Comparison of ENCODE assay signal across 15 mouse cellular contexts in the genomic region with DNA sequence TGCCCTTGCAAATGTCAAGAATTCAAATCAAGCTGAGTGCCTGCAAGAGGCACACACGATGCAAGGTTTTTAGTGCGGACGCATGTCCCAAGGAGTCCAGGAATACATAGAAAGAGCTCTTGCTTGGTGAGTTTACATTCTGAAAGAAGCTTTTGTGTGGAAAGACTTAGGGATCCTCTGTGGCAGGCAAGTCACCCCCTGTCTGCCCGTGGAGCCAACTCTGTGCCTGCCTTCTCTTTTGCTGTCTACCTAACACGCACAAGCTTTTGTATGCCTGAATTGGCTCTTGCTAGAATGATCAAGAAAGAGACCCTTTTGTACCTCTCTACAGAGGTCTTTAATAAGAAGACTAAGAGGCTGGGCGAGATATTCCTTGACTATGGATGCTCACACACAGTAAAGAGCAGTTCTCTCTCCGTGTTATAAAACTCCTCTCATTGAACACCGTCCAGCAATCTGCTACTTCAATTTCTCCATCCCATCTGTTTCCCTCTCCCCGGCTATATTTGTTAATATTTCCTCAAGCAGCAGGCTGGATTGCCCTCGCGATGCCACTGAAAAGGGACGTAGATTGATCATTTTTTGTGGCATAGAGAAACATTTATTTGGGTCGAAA.
DNase-seq lines count a peak whose midpoint lies in the region; ATAC-seq and TF ChIP-seq lines count a peak whose summit lies in the region.
"Had no signal": no experiment of that assay in that cellular context is flagged by ENCODE, and none has a peak within 500 bp of the region (broad histone marks: within the 10 kb centered on the region; RNA-seq: fewer than 3 reads in every experiment).

No protein-coding gene starts in this region.

- peak; percentile 14 for DNase-seq in cerebellum, adult 9-10 months
- DNase-seq in cerebellum, adult 8-10 months, result no peak
- peak; percentile 51 for DNase-seq in forebrain, embryonic 11.5 days (ENCODE audit: low spot score)
- DNase-seq in layer of hippocampus, adult 9-11 months, result peak; percentile 44
- DNase-seq in gastrocnemius, adult 2 months, result no peak
- no peak for DNase-seq in ovary, adult 18-20 months (ENCODE audit: low spot score)
- DNase-seq: gastrocnemius, postnatal 10 days; kidney, adult 9 months; lung, postnatal 4 days; thymus, postnatal 36 days had no signal

- intact Hi-C loops in gastrocnemius, adult 2 months (cut with DNase I), result no loop called here

- no peaks in the 10 kb centered on the region for H3K36me3 ChIP-seq in hindbrain, embryonic 16.5 days (ENCODE audit: control insufficient read depth, insufficient read depth, low read length)
- no peaks in the 10 kb centered on the region for H3K36me3 ChIP-seq in hindbrain, embryonic 12.5 days
- H3K36me3 ChIP-seq in forebrain, embryonic 11.5 days (ENCODE audit: control insufficient read depth, insufficient read depth, low read length), result no peaks in the 10 kb centered on the region

- no peak for TF ChIP-seq CTCF in gastrocnemius, adult 2 months (IDR thresholded peaks at IDR 0.05)

- no peaks in the 10 kb centered on the region for H3K4me1 ChIP-seq in hindbrain, embryonic 16.5 days (ENCODE audit: control insufficient read depth, insufficient read depth, low read depth, low read length)
- H3K4me1 ChIP-seq in hindbrain, embryonic 12.5 days, result no peaks in the 10 kb centered on the region; the same call in 1 of the 2 replicates
- peaks cover 5% of the 10 kb centered on the region; the same call in 1 of the 2 replicates for H3K4me1 ChIP-seq in forebrain, embryonic 11.5 days (replicated peaks; ENCODE audit: control insufficient read depth, insufficient read depth, low read length)

- H3K4me3 ChIP-seq in hindbrain, embryonic 16.5 days (ENCODE audit: low read length), result no peak overlapping the region
- H3K4me3 ChIP-seq in hindbrain, embryonic 12.5 days, result no peak overlapping the region
- no peak overlapping the region for H3K4me3 ChIP-seq in forebrain, embryonic 11.5 days (ENCODE audit: low read depth, low read length)
- no peak overlapping the region for H3K4me3 ChIP-seq in gastrocnemius, adult 2 months

- no peak overlapping the region for H3K27ac ChIP-seq in hindbrain, embryonic 16.5 days (ENCODE audit: low read depth, low read length)
- H3K27ac ChIP-seq in hindbrain, embryonic 12.5 days, result no peak overlapping the region
- no peak overlapping the region for H3K27ac ChIP-seq in forebrain, embryonic 11.5 days (ENCODE audit: low read depth, low read length)
- no peak overlapping the region for H3K27ac ChIP-seq in gastrocnemius, adult 2 months
- H3K27ac ChIP-seq: stomach, postnatal 0 days had no signal

- no peak overlapping the region; the same call in 1 of the 2 replicates for H3K4me2 ChIP-seq in hindbrain, embryonic 16.5 days (ENCODE audit: low read length)
- H3K4me2 ChIP-seq in hindbrain, embryonic 12.5 days (replicated peaks), result no peak overlapping the region
- no peak overlapping the region for H3K4me2 ChIP-seq in forebrain, embryonic 11.5 days (ENCODE audit: low read depth, low read length, severe bottlenecking)
- H3K4me2 ChIP-seq: heart, embryonic 11.5 days had no signal

- peak; percentile 52 for ATAC-seq in hindbrain, embryonic 16.5 days
- no peak for ATAC-seq in hindbrain, embryonic 12.5 days (ENCODE audit: low FRiP score)
- no peak; the same call in 1 of the 2 replicates for ATAC-seq in forebrain, embryonic 11.5 days (replicated peaks; ENCODE audit: low FRiP score)
- ATAC-seq: Patski had no signal

- H3K27me3 ChIP-seq in hindbrain, embryonic 16.5 days (replicated peaks; ENCODE audit: control insufficient read depth, insufficient read depth, low read length), result no peaks in the 10 kb centered on the region
- no peaks in the 10 kb centered on the region for H3K27me3 ChIP-seq in hindbrain, embryonic 12.5 days
- H3K27me3 ChIP-seq in forebrain, embryonic 11.5 days (ENCODE audit: control insufficient read depth, insufficient read depth, low read length), result no peaks in the 10 kb centered on the region
- H3K27me3 ChIP-seq: Patski had no signal

- no peak overlapping the region for H3K9ac ChIP-seq in hindbrain, embryonic 16.5 days (ENCODE audit: low read depth, low read length)
- H3K9ac ChIP-seq in hindbrain, embryonic 12.5 days, result no peak overlapping the region
- H3K9ac ChIP-seq in forebrain, embryonic 11.5 days (ENCODE audit: low read length), result no peak overlapping the region

- WGBS in hindbrain, embryonic 16.5 days, result 43% methylated on average over 13 of the region's 13 CpGs
- WGBS in hindbrain, embryonic 12.5 days, result 60% methylated on average over 13 of the region's 13 CpGs
- 45% methylated on average over 13 of the region's 13 CpGs for WGBS in forebrain, embryonic 11.5 days

- H3K9me3 ChIP-seq in hindbrain, embryonic 16.5 days (ENCODE audit: control insufficient read depth, low read length), result peaks cover 2% of the 10 kb centered on the region; the same call in 1 of the 2 replicates
- peaks cover 7% of the 10 kb centered on the region; the same call in 1 of the 2 replicates for H3K9me3 ChIP-seq in hindbrain, embryonic 12.5 days (replicated peaks)
- H3K9me3 ChIP-seq in forebrain, embryonic 11.5 days (ENCODE audit: control insufficient read depth, low read length), result no peaks in the 10 kb centered on the region; the same call in 1 of the 2 replicates

Comparison
In these comparisons a context has a peak if more than half of its experiments do, and no peak if none do; other contexts are left out.
1. DNase-seq: peak in cerebellum, adult 9-10 months (single experiment), forebrain, embryonic 11.5 days (single experiment) and layer of hippocampus, adult 9-11 months (single experiment); none in cerebellum, adult 8-10 months (single experiment), gastrocnemius, adult 2 months (single experiment) and ovary, adult 18-20 months (single experiment).